Mouse (Mus musculus) G1E (cell line): ENCODE data around the gene Usp11.
"Not testable (repeated sequence)": the region's sequence is repeated elsewhere in the genome, so short reads cannot be mapped to it uniquely, and the experiment has no call there.

ENCODE experiments used
- CTCF ChIP-seq: IDR thresholded peaks from 2 replicates; pipeline ENCODE4 v1.5.1; 2012; ENCODE audit warnings: low read depth, low read length, inconsistent platforms, mixed read lengths
- GATA1 ChIP-seq: IDR thresholded peaks from 2 replicates; pipeline ENCODE4 v1.6.1; 2012; ENCODE audit warnings: borderline replicate concordance, low read length, inconsistent platforms, mixed read lengths

DNA sequence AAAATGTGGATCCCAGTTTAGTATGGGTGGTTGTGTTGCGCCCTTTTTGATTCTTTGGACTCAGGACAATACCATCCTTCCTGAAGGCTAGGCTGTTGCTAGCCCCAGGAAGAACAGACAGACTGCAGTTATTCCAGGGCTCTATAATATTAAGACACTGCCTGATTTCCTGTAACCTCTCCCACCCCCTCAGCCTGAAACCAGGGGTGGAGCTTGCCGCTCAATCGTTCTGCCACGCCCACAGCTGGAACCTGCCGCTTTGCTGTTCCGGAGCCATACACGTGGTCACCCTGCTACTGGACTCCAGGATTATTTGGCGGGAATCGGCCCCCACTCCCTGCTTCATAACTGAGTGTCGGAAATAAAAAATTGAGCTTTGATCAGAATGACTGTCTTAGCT is 26.3 kb downstream of the Usp11 start:
- TF ChIP-seq CTCF, GATA1: not testable (repeated sequence)
